18 mouse cellular contexts compared by ENCODE assay signal in the genomic region with DNA sequence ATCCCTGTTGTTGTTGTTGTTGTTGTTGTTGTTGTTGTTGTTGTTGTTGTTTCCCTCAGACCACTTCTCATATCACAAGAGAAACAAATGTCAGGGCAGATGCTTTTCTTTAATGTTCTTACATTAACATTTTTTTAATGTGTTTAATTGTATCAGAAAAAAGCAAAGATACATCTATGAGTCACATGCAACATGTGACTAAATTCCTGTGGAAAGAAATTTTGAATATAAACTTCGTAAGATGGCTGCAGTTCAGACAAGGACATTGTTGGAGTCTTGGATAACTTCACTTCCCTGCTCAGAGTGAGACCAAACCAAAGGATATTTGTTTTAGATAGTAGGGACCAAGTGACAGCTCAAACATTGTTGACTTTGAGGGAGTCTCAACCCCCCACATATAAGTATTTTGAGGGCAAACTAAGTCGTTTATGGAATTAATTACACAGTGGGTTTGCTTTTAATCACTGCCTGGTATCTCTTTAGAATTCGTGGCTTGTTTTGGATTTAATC.
"Had no signal": no experiment of that assay in that cellular context is flagged by ENCODE, and none has a peak within 500 bp of the region (broad histone marks: within the 10 kb centered on the region; RNA-seq: fewer than 3 reads in every experiment).

No protein-coding gene starts in this region.

- H3K27me3 ChIP-seq: lung, embryonic 15.5 days; megakaryocyte, embryonic 14.5 days; midbrain, embryonic 13.5 days; neural tube, embryonic 12.5 days; stomach, embryonic 15.5 days had no signal

- H3K9ac ChIP-seq: liver, postnatal 0 days; lung, embryonic 15.5 days; midbrain, embryonic 13.5 days; neural tube, embryonic 12.5 days; stomach, embryonic 15.5 days had no signal

- H3K4me2 ChIP-seq: lung, embryonic 15.5 days; midbrain, embryonic 11.5 days; midbrain, embryonic 13.5 days; neural tube, embryonic 12.5 days; stomach, embryonic 15.5 days had no signal

- H3K36me3 ChIP-seq: lung, embryonic 15.5 days; midbrain, embryonic 13.5 days; neural tube, embryonic 12.5 days; stomach, embryonic 15.5 days had no signal

- H3K4me1 ChIP-seq: lung, embryonic 15.5 days; megakaryocyte, embryonic 14.5 days; midbrain, embryonic 13.5 days; neural tube, embryonic 12.5 days; stomach, embryonic 15.5 days had no signal

- H3K4me3 ChIP-seq: lung, embryonic 15.5 days; megakaryocyte, embryonic 14.5 days; midbrain, embryonic 13.5 days; neural tube, embryonic 12.5 days; stomach, embryonic 15.5 days had no signal

- H3K27ac ChIP-seq: lung, embryonic 15.5 days; macrophage; midbrain, embryonic 13.5 days; neural tube, embryonic 12.5 days; stomach, embryonic 15.5 days; stomach, postnatal 0 days had no signal

- H3K9me3 ChIP-seq: lung, embryonic 15.5 days; neural tube, embryonic 12.5 days; stomach, embryonic 15.5 days had no signal

- DNase-seq: liver, postnatal 0 days; lung, adult 2 months; lung, postnatal 14 days; lung, postnatal 36 days; right cerebral cortex, postnatal 14 days; thymus, adult 2 months; thymus, postnatal 25 days; thymus, postnatal 4 days had no signal

- ATAC-seq: liver, postnatal 0 days; lung, postnatal 0 days; midbrain, embryonic 13.5 days; midbrain, embryonic 16.5 days had no signal
